Mouse (Mus musculus) cerebellum, adult 11-12 months (tissue): Measurements from ENCODE around the gene Map3k5.

Source experiments
- DNase-seq: peaks from one replicate; pipeline ENCODE4 v3.0.0; 2022

Map3k5 gene

DNA sequence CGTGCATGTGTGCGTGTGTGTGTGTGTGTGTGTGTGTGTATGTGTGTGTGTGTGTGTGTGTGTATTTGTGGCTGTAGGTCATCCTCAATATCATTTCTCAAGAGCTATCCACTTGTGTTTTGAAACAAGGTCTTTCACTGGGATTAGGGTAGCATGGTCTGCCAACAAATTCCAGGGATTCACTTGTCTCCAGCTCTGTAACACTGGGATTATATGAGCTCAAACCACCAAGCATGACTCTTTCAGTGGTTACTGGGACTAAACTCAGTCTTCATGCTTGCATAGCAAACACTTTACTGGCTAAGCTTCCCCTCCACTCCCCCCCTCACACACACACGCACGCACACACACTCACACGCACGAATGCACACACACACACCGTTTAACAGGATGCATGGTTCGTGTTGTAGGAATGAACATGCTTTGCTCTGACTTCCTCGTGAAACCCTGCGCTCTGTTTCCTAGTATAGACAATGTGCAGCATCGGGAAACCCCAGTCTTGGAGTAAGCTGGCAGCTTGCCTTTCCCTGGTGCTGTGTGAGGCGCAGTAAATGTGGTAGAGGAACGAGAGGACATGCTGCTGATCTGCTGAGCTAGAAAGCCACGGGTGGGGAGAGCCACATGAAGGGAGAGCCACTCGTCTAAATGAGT is 126.2 kb downstream of the Map3k5 start:
- no peak for DNase-seq

DNA sequence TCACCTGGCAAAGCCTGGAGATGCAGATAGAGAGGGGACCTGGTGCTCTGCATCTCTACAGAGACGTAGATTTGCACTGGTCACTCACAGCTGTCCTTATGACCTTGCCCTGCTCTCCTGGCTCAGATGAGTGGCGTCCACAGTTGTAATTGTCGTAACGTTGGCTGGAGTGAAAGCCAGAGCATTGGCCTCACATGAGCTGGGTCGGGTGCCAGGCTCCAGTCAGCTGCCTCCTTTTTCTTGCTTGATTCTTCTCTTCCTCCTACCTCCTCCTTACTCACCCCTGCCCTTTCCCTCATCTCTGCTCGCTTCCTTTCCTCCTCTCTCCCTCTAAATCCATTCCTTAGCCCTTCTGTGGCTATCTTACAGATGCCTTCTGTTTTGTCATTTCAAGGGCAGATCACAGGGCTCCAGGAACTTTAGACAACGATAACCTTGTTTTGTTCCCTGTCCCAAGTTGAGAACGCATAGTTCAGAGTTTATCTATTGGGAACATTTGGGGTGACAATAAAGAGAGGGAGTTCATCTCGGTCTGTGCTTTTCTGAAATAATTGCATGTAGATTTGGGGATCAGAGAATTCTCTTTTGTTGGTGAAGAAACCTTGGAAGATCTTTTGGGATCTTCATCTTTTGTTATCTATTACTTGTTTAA is 130.4 kb downstream of the Map3k5 start:
- no peak for DNase-seq

DNA sequence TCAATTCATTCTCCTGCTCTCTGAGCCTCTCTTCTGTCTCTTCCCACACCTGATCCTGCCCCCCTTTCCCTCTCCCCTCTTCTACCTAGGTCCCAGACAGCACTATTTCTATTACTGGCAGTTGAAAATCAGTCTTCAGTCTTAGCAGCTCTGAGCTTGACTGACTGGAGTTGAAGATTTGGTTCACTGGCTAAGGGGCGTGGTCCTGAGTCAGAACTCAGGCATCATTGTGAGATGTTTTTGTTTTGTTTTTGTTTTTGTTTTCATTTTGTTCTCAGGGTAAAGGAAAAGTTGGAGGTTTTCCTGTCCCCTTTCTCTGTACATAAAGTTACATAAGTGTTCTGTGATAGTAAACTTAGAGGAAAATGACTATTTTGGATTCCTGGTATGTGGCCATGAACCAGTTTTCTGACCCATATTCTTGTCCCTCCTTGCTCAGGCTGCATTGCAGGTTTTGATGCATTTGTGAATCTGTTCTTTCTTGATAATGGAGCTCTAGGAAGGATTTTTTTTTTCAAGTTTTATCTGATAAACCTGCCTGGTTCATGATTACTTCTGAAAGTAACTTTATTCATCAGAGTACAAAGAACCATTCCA is 131.9 kb downstream of the Map3k5 start:
- no peak for DNase-seq

DNA sequence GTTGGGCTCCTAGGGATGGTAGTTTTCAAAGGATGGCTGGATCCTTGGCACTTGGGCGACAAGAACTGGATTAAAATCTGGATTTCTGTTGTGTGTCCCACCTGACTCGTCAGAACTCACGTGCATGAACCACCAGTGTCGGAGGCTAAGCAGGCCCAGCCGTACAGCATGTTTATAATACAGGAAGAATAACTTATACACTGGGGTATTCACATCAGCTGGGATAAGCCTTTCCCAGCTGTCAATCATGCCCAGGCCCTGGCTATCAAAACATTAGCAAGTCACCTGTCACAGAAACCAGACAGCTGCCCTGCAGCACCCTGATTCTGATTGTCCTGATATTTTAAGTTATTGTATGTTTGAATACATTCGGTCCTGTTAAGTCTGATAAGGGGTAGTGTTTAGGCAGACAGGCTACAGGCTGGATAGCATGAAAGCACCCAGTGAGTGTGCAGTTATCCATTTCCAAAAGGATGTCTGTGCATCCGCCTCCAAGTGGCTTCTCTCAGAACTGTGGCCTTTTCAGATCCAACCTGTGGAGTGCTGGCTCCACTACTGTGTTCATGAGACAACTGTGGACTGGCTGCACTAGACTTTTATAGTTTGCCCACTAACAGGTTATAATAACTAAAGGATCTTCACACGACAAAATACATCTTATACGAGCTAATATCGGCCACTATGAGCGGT is 135.6 kb downstream of the Map3k5 start:
- no peak for DNase-seq

DNA sequence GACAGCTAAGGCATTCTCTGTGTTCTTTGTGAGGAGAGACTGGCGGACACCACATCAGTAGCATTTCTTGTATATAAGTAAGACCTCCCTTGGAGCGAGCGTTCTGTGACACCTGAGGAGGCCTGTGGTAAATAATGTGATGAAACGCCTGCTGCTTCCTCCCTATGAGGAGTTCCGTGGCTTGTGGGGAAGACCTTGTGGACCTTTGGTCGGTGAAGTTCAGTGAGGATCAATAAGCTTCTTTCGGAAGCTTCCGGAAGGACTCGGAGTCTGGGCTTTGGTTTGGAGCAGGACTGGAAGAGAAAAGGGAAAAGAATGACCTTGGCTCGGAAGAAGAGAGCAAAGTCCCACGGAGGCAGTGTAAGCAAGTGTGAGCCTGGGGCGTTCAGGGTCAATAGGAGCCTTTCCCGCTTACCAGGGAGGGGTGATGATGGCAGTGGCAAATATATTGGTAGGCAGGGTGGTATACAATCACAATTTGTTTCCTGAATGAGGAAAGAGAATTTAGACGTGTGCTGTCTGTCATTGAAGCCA is 136.4 kb downstream of the Map3k5 start:
- no peak for DNase-seq

DNA sequence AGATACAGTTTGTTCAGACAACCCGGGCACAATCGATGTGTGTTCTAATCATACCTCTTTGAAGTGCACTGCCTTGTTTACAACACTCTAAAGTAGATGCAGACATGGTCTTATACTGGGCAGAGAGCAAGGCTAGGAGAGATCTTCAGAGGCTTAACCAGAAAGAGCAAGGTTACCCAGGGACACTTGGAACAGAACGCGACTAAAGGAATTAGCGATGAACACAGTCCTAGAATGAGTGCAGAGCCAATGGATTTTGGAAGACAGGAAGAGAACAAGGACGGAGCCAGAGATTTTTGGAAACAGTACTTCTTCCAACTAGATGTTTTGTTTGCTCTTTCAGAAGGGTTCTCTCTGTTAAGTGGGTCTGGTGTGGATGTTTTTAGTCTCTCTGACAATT is 137.4 kb downstream of the Map3k5 start:
- DNase-seq = no peak

DNA sequence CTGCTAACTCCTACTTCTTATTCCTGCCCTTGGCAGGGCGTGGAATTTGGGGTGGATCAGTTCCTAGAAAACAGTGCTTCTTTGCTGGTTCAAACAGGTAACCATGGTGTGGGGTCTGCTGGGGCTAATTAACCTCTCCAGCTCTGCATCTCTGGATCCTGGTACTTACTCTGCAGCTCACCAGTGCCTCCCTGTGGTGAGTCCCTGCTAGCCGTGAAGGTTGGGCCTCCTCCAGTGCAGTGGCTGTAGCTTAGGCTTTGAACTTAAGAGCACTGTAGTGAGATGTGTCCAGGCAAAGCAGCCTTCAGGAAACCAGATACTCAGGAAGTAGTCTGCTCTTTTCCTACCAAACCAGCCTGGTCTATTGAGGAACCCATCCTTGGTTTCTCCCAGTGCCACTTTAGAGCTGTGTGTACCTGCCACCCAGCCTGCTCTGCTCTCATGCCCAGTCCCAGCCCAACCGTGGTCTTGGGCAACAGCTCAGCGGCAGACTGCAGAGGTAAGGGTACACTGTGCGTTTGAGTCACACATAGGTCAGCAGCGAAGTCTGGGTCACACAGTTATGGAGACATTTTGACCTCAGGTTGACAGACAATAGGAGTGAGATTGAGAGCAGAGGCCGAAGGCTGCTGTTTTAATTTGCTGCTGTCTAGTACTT is 139.1 kb downstream of the Map3k5 start:
- peak; percentile 74 for DNase-seq

DNA sequence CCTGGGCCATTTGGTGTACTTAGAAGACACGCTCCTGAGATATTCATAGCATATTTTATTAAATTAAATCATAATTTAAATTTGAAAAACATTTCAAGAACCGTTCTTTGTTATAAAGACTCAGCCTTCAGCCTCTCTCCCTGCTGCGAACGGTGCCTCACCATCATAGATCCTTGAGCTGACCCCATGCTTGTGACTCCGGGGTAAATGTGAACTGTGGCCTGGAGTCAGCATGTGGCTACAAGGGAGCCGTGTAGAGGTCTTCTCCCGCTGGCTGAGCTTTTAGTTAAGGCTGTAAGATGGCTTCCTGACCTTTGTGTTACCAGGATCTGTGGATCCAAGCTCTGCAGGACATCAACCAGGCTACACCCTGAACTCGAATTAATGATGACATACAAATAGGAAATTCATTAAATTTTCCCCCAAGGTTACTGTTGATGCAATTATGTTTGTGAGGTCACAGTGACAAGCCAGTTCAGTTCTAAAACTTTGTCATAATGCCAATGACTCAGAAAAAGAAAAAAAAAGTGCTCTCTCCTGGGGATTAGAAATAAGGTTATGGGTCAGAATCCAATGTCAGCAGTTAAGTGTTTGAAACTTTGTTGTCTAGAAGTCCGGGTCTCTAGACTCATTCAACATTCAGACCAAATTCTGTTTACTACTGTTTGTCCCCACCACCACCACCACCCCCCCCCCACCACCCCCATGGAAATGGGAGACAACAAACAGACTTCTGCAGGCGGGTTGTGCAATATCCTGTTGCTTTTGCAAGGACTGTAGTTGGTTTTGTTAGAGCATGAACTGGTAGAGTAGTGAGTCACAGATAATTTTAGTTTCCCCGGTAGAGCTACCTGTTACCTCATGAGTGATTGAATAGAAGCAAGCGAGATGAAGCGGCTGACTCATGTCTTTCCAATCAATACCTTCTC is 142.5 kb downstream of the Map3k5 start:
- no peak for DNase-seq

DNA sequence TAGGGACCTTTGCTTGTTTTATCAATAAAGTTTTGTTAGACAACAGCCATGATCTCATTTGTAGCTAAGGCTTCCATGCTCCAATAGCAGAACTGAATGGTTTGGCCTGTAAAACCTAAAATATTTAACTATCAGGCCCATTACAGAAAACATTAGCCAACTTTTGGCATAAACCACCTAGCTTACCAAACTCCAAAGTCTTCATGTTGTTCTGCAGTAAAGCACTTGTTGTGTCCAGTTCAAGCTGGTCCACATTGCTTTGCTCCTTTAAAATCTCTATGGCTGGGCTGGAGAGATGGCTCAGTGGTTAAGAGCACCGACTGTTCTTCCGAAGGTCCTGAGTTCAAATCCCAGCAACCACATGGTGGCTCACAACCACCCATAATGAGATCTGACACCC is 144.1 kb downstream of the Map3k5 start:
- no peak for DNase-seq

DNA sequence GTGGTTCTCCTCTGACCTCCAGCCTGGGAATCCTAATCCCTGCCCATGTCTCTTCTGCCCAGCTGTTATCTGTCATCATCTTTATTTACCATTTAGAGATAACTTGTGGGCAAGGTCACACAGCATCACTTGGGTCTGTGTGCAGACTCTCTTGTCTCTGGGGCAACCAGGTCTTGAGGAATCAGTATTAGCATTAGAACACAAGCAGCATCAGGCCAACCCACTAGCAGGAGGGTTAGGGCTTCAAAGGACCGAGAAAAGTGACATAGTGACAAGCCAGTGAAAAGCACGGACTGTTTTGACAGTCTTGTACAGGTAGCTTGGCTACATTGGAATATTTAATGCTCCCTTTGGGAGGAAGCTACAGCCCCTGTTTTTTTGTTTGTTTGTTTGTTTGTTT is 153.6 kb downstream of the Map3k5 start:
- no peak for DNase-seq

DNA sequence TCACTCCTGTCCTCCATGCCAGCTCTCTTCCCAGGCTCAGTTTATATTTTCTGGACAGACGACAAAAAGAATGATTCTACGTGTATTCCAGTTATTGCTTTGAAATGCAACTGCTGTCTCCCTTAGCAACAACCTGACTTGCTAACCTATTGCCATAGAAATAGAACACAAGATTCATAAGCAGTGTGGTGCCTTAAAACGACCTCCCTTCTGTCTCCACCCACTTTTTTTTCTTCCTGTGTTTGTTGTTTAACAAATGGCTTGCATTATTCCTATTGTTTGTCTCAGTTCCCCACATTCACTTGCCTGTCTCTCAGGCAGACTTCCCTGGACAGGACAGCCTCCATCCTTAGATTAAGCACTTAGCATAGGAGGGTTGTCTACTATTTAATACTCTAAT is 154.8 kb downstream of the Map3k5 start:
- no peak for DNase-seq

DNA sequence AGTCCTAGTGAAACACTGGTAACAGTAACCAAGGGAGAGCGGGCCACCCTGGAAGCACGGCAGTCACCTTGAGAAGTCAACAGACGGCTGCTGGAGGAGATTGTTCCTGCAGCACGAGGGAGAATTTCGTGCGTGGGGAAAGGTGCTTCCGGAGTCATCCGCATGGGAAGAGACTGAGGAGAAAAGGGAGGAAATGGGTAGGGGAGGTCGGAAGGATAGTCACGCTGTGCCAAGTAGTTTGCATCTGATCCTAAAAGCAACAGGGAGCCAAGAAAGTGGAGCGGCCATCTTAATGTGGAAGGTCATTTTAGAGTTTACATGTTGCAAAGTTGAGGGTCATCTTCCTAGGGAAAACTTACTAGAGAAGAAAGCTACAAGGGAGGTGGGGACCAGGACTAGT is 155.9 kb downstream of the Map3k5 start:
- DNase-seq = no peak

DNA sequence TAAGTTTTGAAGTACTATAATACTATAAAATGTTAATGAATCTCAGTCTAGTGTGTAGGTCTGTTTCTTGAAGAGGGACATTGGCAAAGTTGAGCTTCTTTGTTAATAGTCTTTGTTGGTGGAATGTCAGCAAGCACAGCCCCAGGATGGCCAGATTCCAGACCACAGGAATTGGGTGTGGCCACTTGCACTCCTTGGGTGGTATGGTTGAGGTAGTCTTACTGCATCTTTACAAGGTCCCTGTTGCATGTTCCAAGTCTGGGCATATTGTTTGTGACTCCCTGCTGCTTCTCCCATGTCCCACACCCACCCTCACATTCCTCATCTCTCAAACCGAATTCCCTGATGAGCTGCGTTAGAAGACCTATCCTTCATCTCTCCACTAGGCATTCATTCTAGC is 157.1 kb downstream of the Map3k5 start:
- DNase-seq = no peak

DNA sequence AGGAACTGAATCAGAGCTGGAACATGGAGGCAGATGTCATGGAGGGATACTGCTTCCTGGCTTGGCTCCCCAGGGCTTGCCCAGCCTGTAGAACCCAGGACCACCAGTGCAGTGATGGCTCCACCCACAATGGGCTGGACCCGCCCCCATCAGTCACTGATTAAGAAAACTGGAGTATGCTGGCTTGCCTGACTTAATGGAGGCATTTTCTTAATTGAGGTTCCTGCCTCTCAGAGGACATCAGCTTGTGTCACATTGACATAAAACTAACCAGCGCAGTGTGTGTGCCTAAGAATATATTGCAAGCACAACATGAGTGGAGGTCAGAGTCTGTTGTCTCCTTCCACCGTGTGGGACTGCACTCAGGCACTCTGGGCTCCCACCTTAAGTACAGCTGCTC is 158.1 kb downstream of the Map3k5 start:
- no peak for DNase-seq

DNA sequence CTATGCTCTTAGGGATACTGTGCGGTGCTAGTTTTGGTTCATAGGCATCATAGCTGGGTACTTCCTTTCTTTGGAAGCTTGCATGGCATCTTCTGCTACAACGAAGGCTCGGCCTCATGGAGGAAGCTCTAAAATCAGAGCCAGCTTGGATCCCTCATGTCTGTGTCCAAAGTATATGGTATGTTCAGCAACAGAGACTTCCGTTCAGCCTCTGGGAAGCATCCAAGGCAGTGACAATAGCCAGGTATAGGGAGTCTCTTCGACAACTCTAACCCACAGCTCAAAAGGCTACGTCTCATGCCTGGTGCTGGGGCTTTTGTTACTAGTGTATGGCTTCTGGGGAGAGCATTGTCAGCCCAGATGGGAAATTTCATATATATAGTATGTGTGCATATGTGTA is 167.2 kb downstream of the Map3k5 start:
- DNase-seq = no peak

DNA sequence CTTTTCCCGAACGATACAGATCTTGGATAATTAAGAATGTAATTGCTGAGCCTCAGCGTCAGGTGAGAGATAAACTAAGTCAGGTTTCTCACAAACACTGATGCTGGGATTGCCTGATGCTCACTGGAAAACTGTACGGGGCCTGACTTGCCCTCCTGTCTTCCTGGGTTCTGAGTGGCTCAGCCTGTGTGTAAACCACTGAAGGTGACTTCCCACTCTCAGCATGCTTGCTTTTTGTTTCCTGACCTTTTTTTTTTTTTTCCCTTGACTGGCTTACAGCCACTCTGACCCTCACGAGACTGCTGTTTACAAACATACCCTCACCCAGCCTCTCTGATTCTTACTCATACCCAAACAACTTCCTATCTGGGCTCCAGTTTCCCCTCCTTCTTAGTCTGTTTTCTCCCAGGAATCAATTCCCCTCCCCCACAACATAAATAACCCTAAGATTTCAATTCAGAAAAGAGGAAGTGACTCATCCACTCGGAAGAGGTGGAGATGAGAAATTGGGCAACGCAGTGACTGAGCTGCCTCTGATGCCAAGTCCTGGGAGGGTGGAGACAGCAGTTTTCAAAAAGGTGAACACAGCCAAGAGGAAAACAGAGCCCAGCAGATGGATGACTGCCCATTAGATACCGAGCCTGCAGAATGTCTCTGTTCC is 170.1 kb downstream of the Map3k5 start:
- peak; percentile 86 for DNase-seq

DNA sequence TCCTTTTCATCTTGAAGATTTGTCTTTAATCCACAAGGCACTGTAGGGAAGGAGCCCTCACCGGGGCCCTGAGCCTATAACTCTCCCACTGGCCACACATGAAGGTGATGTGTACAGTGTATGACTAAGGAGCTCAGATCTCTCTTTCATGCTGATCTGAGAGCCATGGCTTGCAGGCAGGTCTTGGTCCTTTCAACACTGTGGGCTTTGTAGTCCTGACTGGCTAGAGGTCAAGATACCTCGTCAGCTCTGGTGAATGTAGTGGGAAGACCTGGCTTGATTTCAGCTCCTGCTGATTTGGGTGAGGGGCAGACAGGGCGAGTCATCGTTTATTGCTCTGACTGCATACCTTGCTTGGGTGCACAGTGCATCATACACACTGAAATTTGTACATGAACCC is 171.3 kb downstream of the Map3k5 start:
- DNase-seq = no peak

DNA sequence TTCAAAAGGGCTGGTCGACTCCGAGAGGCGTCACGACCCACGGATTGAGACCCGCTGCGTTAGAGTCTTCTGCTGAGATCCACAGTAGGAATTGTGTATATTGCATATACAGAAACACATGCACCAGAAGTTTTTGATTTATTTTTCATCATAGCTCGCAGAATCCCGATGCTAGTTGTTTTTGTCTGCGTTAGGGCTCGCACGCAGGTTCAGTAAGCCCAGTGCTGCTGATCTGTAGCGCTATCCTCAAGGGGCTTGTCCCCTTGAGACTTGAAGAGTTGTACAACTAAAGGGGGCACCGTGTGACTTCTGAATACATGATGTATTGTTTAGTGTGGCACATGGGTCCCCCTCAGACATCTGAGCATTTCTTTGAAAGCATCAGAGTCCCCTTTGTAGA is 172.8 kb downstream of the Map3k5 start:
- DNase-seq = no peak

DNA sequence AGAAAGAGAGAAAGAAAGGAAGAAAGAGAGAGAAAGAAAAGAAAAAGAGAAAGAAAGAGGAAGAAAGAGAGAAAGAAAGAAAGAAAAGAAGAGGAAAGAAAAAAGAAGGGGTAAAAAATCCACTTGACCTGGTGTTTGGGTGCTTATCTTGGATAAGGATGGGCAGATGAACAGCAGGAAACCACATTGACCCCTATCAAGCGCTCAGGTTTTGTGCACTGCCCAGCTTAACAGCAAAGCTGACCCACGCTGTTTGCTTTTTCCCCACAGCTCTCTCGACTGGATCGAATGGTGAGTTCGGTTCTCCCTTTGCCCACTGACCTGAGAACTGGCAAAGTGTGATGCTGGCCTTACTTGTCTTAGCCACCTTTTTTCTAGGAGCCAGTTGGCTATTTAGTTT is 177.2 kb downstream of the Map3k5 start:
- no peak for DNase-seq

DNA sequence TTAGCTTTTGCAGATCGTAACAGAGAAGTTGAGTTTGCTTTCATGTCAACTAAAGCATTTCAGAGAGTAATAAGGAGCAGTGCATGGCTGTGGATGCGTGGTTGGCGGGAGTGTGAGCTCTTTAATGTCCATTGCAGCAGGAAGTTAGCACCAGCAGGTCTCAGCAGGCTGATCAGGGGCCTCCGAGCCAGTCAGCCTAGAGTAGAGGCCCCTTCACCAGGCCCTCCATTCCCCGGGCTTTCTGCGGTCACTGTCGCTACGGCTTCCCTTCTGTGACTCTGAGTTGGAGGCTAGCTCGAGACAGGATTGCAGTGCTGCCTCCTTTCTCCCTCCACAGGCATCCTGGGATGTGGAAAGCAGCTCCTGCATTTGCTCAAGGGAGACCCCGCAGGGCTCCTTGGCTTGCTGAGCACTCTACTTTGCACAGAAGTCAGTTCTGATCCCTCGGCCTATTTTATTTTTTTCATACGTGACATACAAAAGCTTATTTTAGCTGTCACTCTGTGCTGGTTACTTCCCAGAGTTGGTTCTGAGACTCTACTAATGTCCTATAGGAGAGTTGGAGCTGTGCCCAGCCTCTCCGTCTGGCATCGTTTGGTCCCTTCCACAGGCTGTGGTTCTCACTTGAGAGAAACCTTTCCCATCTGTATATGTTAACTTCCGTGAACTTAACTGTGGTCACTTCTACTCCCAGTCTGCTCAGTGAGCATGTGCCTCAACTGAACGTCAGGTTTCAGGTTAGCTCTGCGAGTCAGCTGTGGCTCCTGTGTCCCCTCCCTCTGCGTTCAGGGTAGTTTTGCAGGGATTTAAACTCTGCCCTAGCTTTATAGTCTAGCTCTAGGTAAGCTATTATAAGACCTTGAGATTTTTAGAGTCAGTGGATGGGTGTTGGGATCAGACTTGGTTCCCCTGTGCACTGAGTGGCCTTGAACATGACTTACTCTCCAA is 178.0 kb downstream of the Map3k5 start:
- DNase-seq = peak; percentile 48
